Mouse (Mus musculus) CH12F3 (cell line): ENCODE results near the gene Sv2c.

ENCODE experiments used
- in situ Hi-C: fragments of 300-500 bp; cut with MboI; formaldehyde crosslinking; loops from 2 replicates; pipeline ENCODE4 v1.14.3; 2020; ENCODE audit warnings: low sequenced_read_pairs

Sv2c gene

GRCm38 (mm10) chr13:95974106-95974505, 158.3 kb downstream of the Sv2c start:
- in situ Hi-C loops: loop anchor here (25.0 kb wide), 1 partner anchor 412 kb away; no protein-coding TSS in a partner anchor

- in situ Hi-C loops: loop anchor here (25.0 kb wide), 1 partner anchor 411 kb away; no protein-coding TSS in a partner anchor
These were observed 158.9 kb downstream of the Sv2c start for GRCm38 (mm10) chr13:95973368-95973958.

GRCm38 (mm10) chr13:95968031-95968430, 164.3 kb downstream of the Sv2c start:
- in situ Hi-C loops: loop anchor here (25.0 kb wide), 1 partner anchor 406 kb away; no protein-coding TSS in a partner anchor

GRCm38 (mm10) chr13:95966791-95967190, 165.6 kb downstream of the Sv2c start:
- in situ Hi-C loops: loop anchor here (25.0 kb wide), 1 partner anchor 404 kb away; no protein-coding TSS in a partner anchor

GRCm38 (mm10) chr13:95965596-95965995, 166.8 kb downstream of the Sv2c start:
- in situ Hi-C loops: loop anchor here (25.0 kb wide), 1 partner anchor 403 kb away; no protein-coding TSS in a partner anchor

GRCm38 (mm10) chr13:95965162-95965561, 167.2 kb downstream of the Sv2c start:
- in situ Hi-C loops: loop anchor here (25.0 kb wide), 1 partner anchor 403 kb away; no protein-coding TSS in a partner anchor

- in situ Hi-C loops: loop anchor here (25.0 kb wide), 1 partner anchor 402 kb away; no protein-coding TSS in a partner anchor
These were observed 168.2 kb downstream of the Sv2c start for GRCm38 (mm10) chr13:95964226-95964625.

- in situ Hi-C loops: loop anchor here (25.0 kb wide), 1 partner anchor 401 kb away; no protein-coding TSS in a partner anchor
These were observed 168.7 kb downstream of the Sv2c start for GRCm38 (mm10) chr13:95963671-95964070.

GRCm38 (mm10) chr13:95961905-95962304, 170.5 kb downstream of the Sv2c start:
- in situ Hi-C loops: loop anchor here (25.0 kb wide), 1 partner anchor 400 kb away; no protein-coding TSS in a partner anchor

GRCm38 (mm10) chr13:95961191-95961791, 171.1 kb downstream of the Sv2c start:
- in situ Hi-C loops: loop anchor here (25.0 kb wide), 1 partner anchor 399 kb away; no protein-coding TSS in a partner anchor

- in situ Hi-C loops: loop anchor here (25.0 kb wide), 1 partner anchor 398 kb away; no protein-coding TSS in a partner anchor
These were observed 171.7 kb downstream of the Sv2c start for GRCm38 (mm10) chr13:95960477-95961185.

GRCm38 (mm10) chr13:95959651-95960476, 172.5 kb downstream of the Sv2c start:
- in situ Hi-C loops: loop anchor here (25.0 kb wide), 1 partner anchor 398 kb away; no protein-coding TSS in a partner anchor

GRCm38 (mm10) chr13:95957134-95957533, 175.2 kb downstream of the Sv2c start:
- in situ Hi-C loops: loop anchor here (25.0 kb wide), 1 partner anchor 395 kb away; no protein-coding TSS in a partner anchor

GRCm38 (mm10) chr13:95956327-95956781, 176.0 kb downstream of the Sv2c start:
- in situ Hi-C loops: loop anchor here (25.0 kb wide), 1 partner anchor 394 kb away; no protein-coding TSS in a partner anchor

GRCm38 (mm10) chr13:95955204-95955603, 177.2 kb downstream of the Sv2c start:
- in situ Hi-C loops: loop anchor here (25.0 kb wide), 1 partner anchor 393 kb away; no protein-coding TSS in a partner anchor

GRCm38 (mm10) chr13:95953636-95954035, 178.7 kb downstream of the Sv2c start:
- in situ Hi-C loops: loop anchor here (25.0 kb wide), 1 partner anchor 391 kb away; no protein-coding TSS in a partner anchor

- in situ Hi-C loops: loop anchor here (25.0 kb wide), 1 partner anchor 390 kb away; no protein-coding TSS in a partner anchor
These were observed 180.1 kb downstream of the Sv2c start for GRCm38 (mm10) chr13:95952263-95952662.

GRCm38 (mm10) chr13:95951098-95951894, 181.1 kb downstream of the Sv2c start:
- in situ Hi-C loops: loop anchor here (25.0 kb wide), 1 partner anchor 389 kb away; no protein-coding TSS in a partner anchor
